9 mouse cellular contexts compared by ENCODE assay signal in genomic region chr11:73199879-73200278, GRCm38 (mm10). TPM values are rescaled to one million over a fixed set of nuclear protein-coding genes. Genes with fewer than 3 reads are reported as not detected.
DNase-seq lines count a peak whose midpoint lies in the region; ATAC-seq lines count a peak whose summit lies in the region.
"Had no signal": no experiment of that assay in that cellular context is flagged by ENCODE, and none has a peak within 500 bp of the region (broad histone marks: within the 10 kb centered on the region; RNA-seq: fewer than 3 reads in every experiment).

No protein-coding gene starts in this region.

- ATAC-seq in hindbrain, embryonic 14.5 days (ENCODE audit: low FRiP score): no peak
- peak; percentile 17 for ATAC-seq in liver, embryonic 11.5 days (replicated peaks; ENCODE audit: low FRiP score)
- no peak for ATAC-seq in neural tube, embryonic 15.5 days (ENCODE audit: low FRiP score)
- ATAC-seq in cerebellum, adult (ENCODE audit: insufficient number of reproducible peaks, low FRiP score, low TSS enrichment): no peak

- no peaks in the 10 kb centered on the region for H3K27me3 ChIP-seq in hindbrain, embryonic 14.5 days (ENCODE audit: control insufficient read depth, insufficient read depth, low read length)
- H3K27me3 ChIP-seq in liver, embryonic 11.5 days (replicated peaks; ENCODE audit: control insufficient read depth, insufficient read depth, low read length): no peaks in the 10 kb centered on the region
- H3K27me3 ChIP-seq in neural tube, embryonic 15.5 days (replicated peaks): 0 out of 2 replicates have a peak, but pooled peaks cover 4% of the 10 kb centered on the region
- H3K27me3 ChIP-seq: Patski had no signal

- peak overlapping the region; percentile 88 for H3K4me3 ChIP-seq in brown adipose tissue, adult 24 weeks (ENCODE audit: insufficient read depth, low read depth, low read length)
- peak overlapping the region; percentile 79 for H3K4me3 ChIP-seq in hindbrain, embryonic 14.5 days (replicated peaks; ENCODE audit: low read length)
- peak overlapping the region; percentile 65 for H3K4me3 ChIP-seq in liver, embryonic 11.5 days (ENCODE audit: low read depth, low read length)
- peak overlapping the region; percentile 83 for H3K4me3 ChIP-seq in neural tube, embryonic 15.5 days (replicated peaks)

- H3K9me3 ChIP-seq in hindbrain, embryonic 14.5 days (ENCODE audit: control insufficient read depth, low read length): no peaks in the 10 kb centered on the region
- no peaks in the 10 kb centered on the region for H3K9me3 ChIP-seq in liver, embryonic 11.5 days (ENCODE audit: control insufficient read depth, low read length)
- H3K9me3 ChIP-seq in neural tube, embryonic 15.5 days (replicated peaks): no peaks in the 10 kb centered on the region

- H3K9ac ChIP-seq in hindbrain, embryonic 14.5 days: peak overlapping the region; percentile 82
- peak overlapping the region; percentile 76 for H3K9ac ChIP-seq in liver, embryonic 11.5 days (ENCODE audit: low read depth, low read length)
- peak overlapping the region; percentile 87 for H3K9ac ChIP-seq in neural tube, embryonic 15.5 days (replicated peaks)

- 2% methylated on average over 12 of the region's 12 CpGs for WGBS in hindbrain, embryonic 14.5 days
- WGBS in liver, embryonic 11.5 days: 2% methylated on average over 12 of the region's 12 CpGs
- 3% methylated on average over 12 of the region's 12 CpGs for WGBS in neural tube, embryonic 15.5 days

- DNase-seq in cerebellum, adult 9-10 months: peak; percentile 60
- DNase-seq in cerebellum, adult 8-10 months: no peak
- no peak for DNase-seq in hindbrain, embryonic 14.5 days (ENCODE audit: low spot score)
- DNase-seq in liver, embryonic 11.5 days (ENCODE audit: low spot score): no peak
- no peak for DNase-seq in urinary bladder, adult 18-20 months (ENCODE audit: low spot score in 2 of 2)

- peaks cover 5% of the 10 kb centered on the region; the same call in 1 of the 2 replicates for H3K4me1 ChIP-seq in brown adipose tissue, adult 24 weeks (ENCODE audit: control insufficient read depth, insufficient read depth, insufficient read length, low read length)
- peaks cover 20% of the 10 kb centered on the region for H3K4me1 ChIP-seq in hindbrain, embryonic 14.5 days (replicated peaks; ENCODE audit: control insufficient read depth, insufficient read depth, low read length)
- H3K4me1 ChIP-seq in liver, embryonic 11.5 days (replicated peaks; ENCODE audit: control insufficient read depth, insufficient read depth, low read length): peaks cover 5% of the 10 kb centered on the region
- peaks cover 30% of the 10 kb centered on the region for H3K4me1 ChIP-seq in neural tube, embryonic 15.5 days

- 0 out of 2 replicates have a peak overlapping the region, but pooled peaks have one; percentile 61 for H3K27ac ChIP-seq in brown adipose tissue, adult 24 weeks (replicated peaks; ENCODE audit: low read depth, low read length)
- H3K27ac ChIP-seq in hindbrain, embryonic 14.5 days: 0 out of 2 replicates have a peak overlapping the region, but pooled peaks have one; percentile 32
- H3K27ac ChIP-seq in liver, embryonic 11.5 days (ENCODE audit: low read depth, low read length): peak overlapping the region; percentile 3; the same call in 1 of the 2 replicates
- peak overlapping the region; percentile 82; the same call in 1 of the 2 replicates for H3K27ac ChIP-seq in neural tube, embryonic 15.5 days (replicated peaks)

- peak overlapping the region; percentile 88 for H3K4me2 ChIP-seq in hindbrain, embryonic 14.5 days (replicated peaks)
- peak overlapping the region; percentile 95 for H3K4me2 ChIP-seq in liver, embryonic 11.5 days
- peak overlapping the region; percentile 96 for H3K4me2 ChIP-seq in neural tube, embryonic 15.5 days

- peaks cover 15% of the 10 kb centered on the region for H3K36me3 ChIP-seq in hindbrain, embryonic 14.5 days (replicated peaks; ENCODE audit: control insufficient read depth, insufficient read depth)
- H3K36me3 ChIP-seq in liver, embryonic 11.5 days (ENCODE audit: control insufficient read depth, insufficient read depth, low read length): no peaks in the 10 kb centered on the region
- peaks cover 7% of the 10 kb centered on the region; the same call in 1 of the 2 replicates for H3K36me3 ChIP-seq in neural tube, embryonic 15.5 days

RNA-seq across cellular contexts. Expression of gene Shpk, which starts 0.6 kb away (rescaled TPM):
- 8.2 and 9.1 TPM in 2 replicates for polyA plus RNA-seq in brown adipose tissue, adult 24 weeks (2012; ENCODE audit: insufficient read depth, insufficient read length, missing spikeins)
- 1.6 and 2.5 TPM in 2 replicates for polyA plus RNA-seq in hindbrain, embryonic 14.5 days (2014; fragmentation: Nextera tagmentation; extraction: Ambion mirVana)
- polyA plus RNA-seq in liver, embryonic 11.5 days (2014; fragmentation: Nextera tagmentation; extraction: Ambion mirVana): 2.6 and 2.7 TPM in 2 replicates
- polyA plus RNA-seq in neural tube, embryonic 15.5 days (2015; fragmentation: Nextera tagmentation; extraction: Ambion mirVana): 3.0 and 3.4 TPM in 2 replicates

RNA-seq across cellular contexts. Expression of gene Ctns, which starts 1.0 kb away (rescaled TPM):
- polyA plus RNA-seq in brown adipose tissue, adult 24 weeks (2012; ENCODE audit: insufficient read depth, insufficient read length, missing spikeins): 8.8 TPM in 2 replicates
- 17.6 and 17.7 TPM in 2 replicates for polyA plus RNA-seq in hindbrain, embryonic 14.5 days (2014; fragmentation: Nextera tagmentation; extraction: Ambion mirVana)
- polyA plus RNA-seq in liver, embryonic 11.5 days (2014; fragmentation: Nextera tagmentation; extraction: Ambion mirVana): 11.7 and 12.3 TPM in 2 replicates
- 17.0 and 17.7 TPM in 2 replicates for polyA plus RNA-seq in neural tube, embryonic 15.5 days (2015; fragmentation: Nextera tagmentation; extraction: Ambion mirVana)

RNA-seq across cellular contexts. Expression of gene Tax1bp3, which starts 23.0 kb away (rescaled TPM):
- 70.9 and 105 TPM in 2 replicates for polyA plus RNA-seq in brown adipose tissue, adult 24 weeks (2012; ENCODE audit: insufficient read depth, insufficient read length, missing spikeins)
- polyA plus RNA-seq in hindbrain, embryonic 14.5 days (2014; fragmentation: Nextera tagmentation; extraction: Ambion mirVana): 121 and 132 TPM in 2 replicates
- polyA plus RNA-seq in liver, embryonic 11.5 days (2014; fragmentation: Nextera tagmentation; extraction: Ambion mirVana): 81.1 and 85.3 TPM in 2 replicates
- 118 and 133 TPM in 2 replicates for polyA plus RNA-seq in neural tube, embryonic 15.5 days (2015; fragmentation: Nextera tagmentation; extraction: Ambion mirVana)

RNA-seq across cellular contexts. Expression of gene Emc6, which starts 23.0 kb away (rescaled TPM):
- polyA plus RNA-seq in brown adipose tissue, adult 24 weeks (2012; ENCODE audit: insufficient read depth, insufficient read length, missing spikeins): 183 and 237 TPM in 2 replicates
- 148 and 152 TPM in 2 replicates for polyA plus RNA-seq in hindbrain, embryonic 14.5 days (2014; fragmentation: Nextera tagmentation; extraction: Ambion mirVana)
- polyA plus RNA-seq in liver, embryonic 11.5 days (2014; fragmentation: Nextera tagmentation; extraction: Ambion mirVana): 145 and 148 TPM in 2 replicates
- 136 and 148 TPM in 2 replicates for polyA plus RNA-seq in neural tube, embryonic 15.5 days (2015; fragmentation: Nextera tagmentation; extraction: Ambion mirVana)

RNA-seq across cellular contexts. Expression of gene Trpv1, which starts 34.2 kb away (rescaled TPM):
- polyA plus RNA-seq in brown adipose tissue, adult 24 weeks (2012; ENCODE audit: insufficient read depth, insufficient read length, missing spikeins): 0.33 and 0.75 TPM in 2 replicates
- polyA plus RNA-seq in hindbrain, embryonic 14.5 days (2014; fragmentation: Nextera tagmentation; extraction: Ambion mirVana): 0.16 and 0.29 TPM in 2 replicates
- polyA plus RNA-seq in liver, embryonic 11.5 days (2014; fragmentation: Nextera tagmentation; extraction: Ambion mirVana): not detected in 2 replicates
- polyA plus RNA-seq in neural tube, embryonic 15.5 days (2015; fragmentation: Nextera tagmentation; extraction: Ambion mirVana): 2.0 and 2.4 TPM in 2 replicates
- polyA plus RNA-seq: Patski had no signal

Comparison
In these comparisons a context has a peak if more than half of its experiments do, and no peak if none do; other contexts are left out.
1. H3K27ac ChIP-seq: peak in every context shown above with its lines; median percentile 82 in neural tube, embryonic 15.5 days; 61 in brown adipose tissue, adult 24 weeks; 32 in hindbrain, embryonic 14.5 days; 3 in liver, embryonic 11.5 days.